Mouse (Mus musculus) bone marrow, adult 2 months (tissue): ENCODE data around the gene Gm11541. TPM values are rescaled to one million over a fixed set of nuclear protein-coding genes. Genes with fewer than 3 reads are reported as not detected.

ENCODE experiments used
- H3K27ac ChIP-seq: fragments of 200-500 bp; 2 replicates; pipeline ENCODE4 v1.5.1; 2012; ENCODE audit warnings: low read depth, mild to moderate bottlenecking, control low read depth, inconsistent platforms, low read length; ENCODE audit not compliant: control insufficient read depth, poor library complexity, insufficient read depth
- H3K4me1 ChIP-seq: fragments of 200-500 bp; 2 replicates; pipeline ENCODE4 v1.6.1; 2011; ENCODE audit warnings: low read length; ENCODE audit not compliant: control insufficient read depth, insufficient read depth
- H3K4me3 ChIP-seq: fragments of 200-500 bp; replicated peaks from 2 replicates; pipeline ENCODE3; 2011; ENCODE audit warnings: mild to moderate bottlenecking, low read depth, low read length, control low read depth; ENCODE audit not compliant: control insufficient read depth
- CTCF ChIP-seq: fragments of 200-500 bp; IDR thresholded peaks from 2 replicates; pipeline ENCODE4 v1.5.1; 2011; ENCODE audit warnings: low read length, control low read depth; ENCODE audit not compliant: control insufficient read depth, insufficient read depth
- POLR2A ChIP-seq: fragments of 200-500 bp; IDR thresholded peaks from 2 replicates; pipeline ENCODE4 v1.6.1; 2011; ENCODE audit warnings: low read depth, mild to moderate bottlenecking, control low read depth, low read length, borderline replicate concordance; ENCODE audit not compliant: control insufficient read depth
- WGBS: fragments of 180-500 bp; shearing (Covaris S2); methylation state at CpG from one replicate; pipeline ENCODE4 v1.1.7; 2018; 5-methylcytosine and 5-hydroxymethylcytosine counted together
- polyA plus RNA-seq: library from polyadenylated mRNA; stranded (reverse); fragments of >200 nt; gene quantifications from 2 replicates; pipeline ENCODE4 v1.2.4, GENCODE M21; 2011; ENCODE audit warnings: low replicate concordance; ENCODE audit not compliant: missing spikeins, insufficient read depth, insufficient read length

Gm11541 gene
- not detected in 2 replicates for polyA plus RNA-seq

GRCm38 (mm10) chr11:94704472-94704871 is at the start of gene Gm11541:
TSS of gene Gm11541 (minus strand) at chr11:94704499.
- Histone ChIP-seq H3K4me3 (no peak within 1 kb of the TSS), H3K27ac (no peak within 1 kb of the TSS), H3K4me1 (no peaks in the 10 kb centered on the region)
- TF ChIP-seq POLR2A (no peak), CTCF (no peak)
- WGBS, result 82% methylated on average over 5 of the region's 5 CpGs

- WGBS, result 6% methylated on average over 2 of the region's 2 CpGs
- H3K4me3 ChIP-seq, result no peak overlapping the region
- TF ChIP-seq POLR2A (no peak), CTCF (no peak)
- H3K27ac ChIP-seq, result no peak overlapping the region
- H3K4me1 ChIP-seq, result no peaks in the 10 kb centered on the region
These were observed 48.8 kb upstream of the Gm11541 start for GRCm38 (mm10) chr11:94752946-94753713.

- 81% methylated on average over 29 of the region's 29 CpGs for WGBS
- H3K27ac ChIP-seq, result no peak within 1 kb of the TSS
These were observed 37.5 kb upstream of the Gm11541 start, which contains the start of gene Cdc34b for GRCm38 (mm10) chr11:94741732-94742272. TSS of gene Cdc34b (plus strand) at chr11:94741782.

GRCm38 (mm10) chr11:94735746-94736145 is 31.4 kb upstream of the Gm11541 start:
- TF ChIP-seq CTCF (no peak), POLR2A (no peak)
- no peaks in the 10 kb centered on the region for H3K4me1 ChIP-seq
- no peak overlapping the region for H3K27ac ChIP-seq
- no peak overlapping the region for H3K4me3 ChIP-seq
- 69% methylated on average over 2 of the region's 2 CpGs for WGBS

More at GRCm38 (mm10) chr11:94741732-94742272, 37.5 kb upstream of the Gm11541 start, which contains the start of gene Cdc34b:
- Histone ChIP-seq H3K4me3 (no peak within 1 kb of the TSS), H3K4me1 (no peaks in the 10 kb centered on the region)
- TF ChIP-seq CTCF, result no peak
- TF ChIP-seq POLR2A, result no peak

- WGBS, result 43% methylated on average over 8 of the region's 8 CpGs
- H3K27ac ChIP-seq, result no peak overlapping the region
- TF ChIP-seq CTCF (peak; percentile 61), POLR2A (no peak)
- H3K4me1 ChIP-seq, result no peaks in the 10 kb centered on the region
- no peak overlapping the region for H3K4me3 ChIP-seq
These were observed 28.5 kb upstream of the Gm11541 start for GRCm38 (mm10) chr11:94732773-94733172.

- Histone ChIP-seq H3K4me1 (no peaks in the 10 kb centered on the region), H3K27ac (no peak overlapping the region), H3K4me3 (no peak overlapping the region)
- no peak for TF ChIP-seq CTCF
- no peak for TF ChIP-seq POLR2A
- WGBS, result 83% methylated on average over 12 of the region's 12 CpGs
These were observed 26.9 kb upstream of the Gm11541 start for GRCm38 (mm10) chr11:94731229-94731628.

GRCm38 (mm10) chr11:94730261-94730660 is 26.0 kb upstream of the Gm11541 start:
- Histone ChIP-seq H3K4me3 (no peak overlapping the region), H3K27ac (no peak overlapping the region), H3K4me1 (no peaks in the 10 kb centered on the region)
- 25% methylated on average over 5 of the region's 5 CpGs for WGBS
- TF ChIP-seq CTCF (peak; percentile 20; the same call in 1 of the 2 replicates), POLR2A (no peak)

- Histone ChIP-seq H3K4me3 (no peak overlapping the region), H3K27ac (no peak overlapping the region), H3K4me1 (no peaks in the 10 kb centered on the region)
- TF ChIP-seq CTCF (no peak), POLR2A (no peak)
- WGBS, result 43% methylated on average over 4 of the region's 4 CpGs
These were observed 25.3 kb upstream of the Gm11541 start for GRCm38 (mm10) chr11:94729565-94729964.

- 78% methylated on average over 3 of the region's 3 CpGs for WGBS
- TF ChIP-seq CTCF, result no peak
- TF ChIP-seq POLR2A, result no peak
- Histone ChIP-seq H3K4me1 (no peaks in the 10 kb centered on the region), H3K27ac (no peak overlapping the region), H3K4me3 (no peak overlapping the region)
These were observed 24.2 kb upstream of the Gm11541 start for GRCm38 (mm10) chr11:94728545-94728944.
